Mouse (Mus musculus) G1E (cell line): ENCODE data around the gene Kri1.

Source experiments
- CTCF ChIP-seq: IDR thresholded peaks from 2 replicates; pipeline ENCODE4 v1.5.1; 2012; ENCODE audit warnings: low read depth, low read length, inconsistent platforms, mixed read lengths
- GATA1 ChIP-seq: IDR thresholded peaks from 2 replicates; pipeline ENCODE4 v1.6.1; 2012; ENCODE audit warnings: borderline replicate concordance, low read length, inconsistent platforms, mixed read lengths
- POLR2AphosphoS5 ChIP-seq: IDR thresholded peaks from 2 replicates; pipeline ENCODE4 v1.6.1; 2012; ENCODE audit warnings: low read depth, low read length, inconsistent platforms; ENCODE audit not compliant: insufficient replicate concordance

DNA sequence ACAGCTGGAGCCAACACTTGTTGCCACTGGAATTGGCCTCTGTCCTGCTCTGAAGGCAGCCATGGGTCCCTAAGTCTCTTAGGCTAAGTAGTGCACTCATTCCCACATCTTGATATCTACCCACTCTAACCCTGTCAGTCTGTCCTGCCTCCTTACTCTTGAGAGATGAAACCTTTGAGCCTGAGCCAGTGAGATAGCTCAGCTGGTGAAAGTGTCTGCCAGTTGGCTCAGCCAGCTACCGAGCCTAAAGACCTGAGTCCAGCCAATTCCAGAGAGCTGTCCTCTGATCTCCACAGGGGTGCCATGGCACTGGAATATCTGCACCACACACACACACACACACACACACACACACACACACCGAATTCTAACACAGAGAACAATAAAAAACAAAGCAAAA lies 37.3 kb downstream of the Kri1 start:
- TF ChIP-seq CTCF (no peak), GATA1 (no peak), POLR2AphosphoS5 (no peak)
